Mouse (Mus musculus) induced T-regulatory cell, adult 2 months (primary cell): ENCODE results near the gene Casc4.

Source experiments
- DNase-seq: peaks from one replicate; pipeline ENCODE4 v3.0.0-alpha.2; 2012; ENCODE audit warnings: low read depth

Casc4 gene

DNA sequence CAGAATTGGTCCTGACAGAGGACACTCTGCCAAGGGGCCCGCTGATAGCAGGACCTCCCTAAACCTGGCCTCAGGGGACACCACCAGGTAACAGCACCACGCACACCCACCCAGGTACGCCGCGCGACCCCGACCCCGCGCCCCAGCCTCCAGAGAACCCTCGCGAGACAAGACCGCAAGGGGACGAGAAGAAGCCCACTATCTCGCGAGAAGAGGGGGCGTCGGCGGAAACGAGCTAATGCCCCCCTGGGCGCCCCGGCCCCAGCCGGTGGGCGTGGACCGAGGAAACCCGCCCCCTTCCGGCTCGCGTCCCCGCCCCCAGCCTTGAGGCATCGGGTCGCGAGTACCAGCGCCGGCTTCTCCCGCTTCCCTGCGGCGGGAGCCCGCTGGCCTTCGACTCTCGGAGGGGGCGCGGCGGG is at the start of gene Casc4:
TSS of gene Casc4 (plus strand) at position 339 of the 419 bp plus-strand sequence.
- peak; percentile 91 for DNase-seq

DNA sequence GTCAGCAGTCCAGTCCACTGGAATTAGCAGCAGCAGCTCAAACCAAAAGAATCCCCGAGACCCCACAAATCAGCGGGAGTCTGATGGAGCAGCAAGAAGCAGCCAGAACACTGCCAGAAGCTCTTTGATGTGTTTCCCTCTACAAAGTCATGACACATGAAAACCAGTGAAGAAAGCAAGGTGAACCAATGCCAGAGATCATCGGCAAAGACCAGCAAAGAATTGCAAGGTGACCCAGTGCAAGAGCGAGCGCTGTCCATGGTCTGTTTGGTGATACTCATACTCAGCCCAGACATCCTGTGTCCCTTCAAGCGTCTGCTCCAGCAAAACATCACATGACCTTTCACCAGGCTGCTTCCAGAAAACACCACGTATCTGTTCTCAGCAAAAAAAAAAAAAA is 45.0 kb upstream of the Casc4 start:
- no peak for DNase-seq

DNA sequence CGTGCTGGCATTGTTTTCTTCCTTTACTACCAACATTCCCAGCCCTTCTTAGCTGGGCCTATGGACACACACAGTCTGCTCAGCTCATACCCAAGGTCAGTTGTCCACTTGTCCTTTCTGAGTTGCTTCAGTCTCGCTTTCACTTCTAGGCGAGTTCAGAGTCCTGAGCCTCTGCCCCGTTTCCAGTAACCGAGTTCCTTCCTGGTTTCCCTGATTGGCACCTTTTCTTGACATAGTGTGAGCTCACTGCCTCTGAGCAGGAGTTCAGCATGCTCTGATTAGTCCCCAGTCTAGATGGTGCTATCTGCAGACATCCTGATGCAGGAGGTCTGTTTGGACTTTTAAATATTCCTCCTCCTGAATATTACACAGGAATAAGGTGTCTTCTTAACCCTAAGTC is 42.1 kb upstream of the Casc4 start:
- no peak for DNase-seq

DNA sequence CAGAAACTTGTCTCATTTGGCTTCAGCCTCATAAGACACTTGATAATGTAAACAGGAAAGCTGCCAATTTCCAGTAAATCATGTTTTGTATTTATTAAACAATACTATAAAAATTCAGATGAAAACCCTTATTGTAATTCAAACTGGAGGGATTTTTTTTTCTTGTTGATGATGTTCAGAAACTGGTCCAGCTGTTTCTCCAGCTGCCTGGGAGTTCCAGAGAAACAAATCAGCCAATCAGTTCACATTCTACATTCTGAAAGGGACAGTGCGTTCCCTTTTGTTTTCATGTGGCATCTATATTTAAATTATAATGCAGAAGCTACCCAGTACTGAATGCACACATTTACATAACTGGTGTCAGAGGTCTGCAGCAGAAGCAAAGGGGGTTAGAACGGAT is 40.6 kb upstream of the Casc4 start:
- no peak for DNase-seq

DNA sequence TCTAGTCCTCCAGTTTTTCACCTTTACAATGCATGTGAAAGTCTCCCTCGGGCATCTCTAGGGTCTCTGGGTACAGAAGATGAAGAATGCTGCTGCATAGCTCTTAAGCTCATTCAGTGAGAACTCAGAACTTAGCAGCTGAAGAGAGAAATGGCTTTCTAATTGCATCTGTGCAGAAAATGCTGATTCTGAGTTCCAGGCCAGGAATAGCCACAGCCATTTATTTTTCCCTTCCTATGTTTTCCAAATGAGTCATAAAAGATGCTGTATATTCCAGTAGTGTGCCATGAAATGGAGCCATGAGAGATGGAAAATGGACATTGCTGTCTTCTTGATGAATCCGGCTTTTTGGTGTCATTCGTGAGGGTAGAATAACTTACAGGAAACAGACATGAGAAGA is 38.4 kb upstream of the Casc4 start:
- DNase-seq, result no peak

DNA sequence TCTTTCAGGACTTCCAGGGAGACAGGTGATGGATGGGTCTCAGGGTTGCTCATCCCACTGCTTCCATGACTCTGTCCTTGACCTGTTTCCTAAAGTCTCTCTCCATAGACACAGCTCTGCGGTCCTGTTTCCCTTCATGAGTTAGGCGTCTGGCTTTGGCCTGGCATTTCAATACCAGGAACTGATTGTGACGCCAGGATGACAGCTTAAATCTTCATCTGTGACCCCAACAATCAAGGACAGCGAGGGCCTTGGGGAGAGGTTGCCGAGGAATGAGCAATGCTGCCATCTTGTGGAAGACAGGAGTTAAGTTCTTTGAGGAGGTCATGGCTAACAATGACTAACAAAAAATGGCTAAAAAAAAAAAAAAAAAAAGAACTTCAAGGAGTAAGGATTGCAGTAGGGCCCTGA is 34.3 kb upstream of the Casc4 start:
- peak; percentile 69 for DNase-seq

DNA sequence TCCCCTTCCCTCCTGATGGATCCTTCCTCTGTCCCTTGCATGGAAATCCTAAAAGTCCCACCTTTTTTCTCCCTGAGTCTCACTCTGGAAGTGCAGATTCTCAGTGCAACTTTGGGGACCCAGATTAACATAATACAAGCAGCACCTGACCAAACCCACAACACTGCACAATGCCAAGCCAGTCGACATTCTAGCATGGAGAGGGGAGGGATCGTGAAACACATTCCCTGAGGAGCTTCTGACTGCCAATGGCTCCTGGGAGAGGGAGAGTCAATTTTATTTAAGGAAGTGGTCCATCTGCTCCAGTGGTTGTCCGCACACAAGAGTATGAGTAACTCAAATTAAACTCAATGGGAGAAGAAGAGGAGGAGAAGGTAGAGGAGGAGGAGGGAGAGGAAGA is 31.8 kb upstream of the Casc4 start:
- DNase-seq, result no peak

DNA sequence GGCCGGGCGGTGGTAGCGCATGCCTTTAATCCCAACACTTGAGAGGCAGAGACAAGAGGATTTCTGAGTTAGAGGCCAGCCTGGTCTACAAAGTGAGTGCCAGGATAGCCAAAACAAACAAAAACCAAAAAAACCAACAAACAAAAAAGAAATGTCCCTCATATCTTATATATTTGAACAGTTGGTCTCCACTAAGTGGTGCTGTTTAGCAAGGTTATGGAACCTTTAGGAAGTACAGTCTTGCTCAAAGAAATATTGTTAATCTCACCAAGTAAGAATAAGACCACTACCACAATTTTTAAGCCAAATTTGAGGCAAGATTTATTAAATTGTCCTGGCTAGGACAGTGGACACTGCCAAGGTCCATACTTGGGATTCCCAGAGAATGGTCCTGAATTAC is 25.3 kb upstream of the Casc4 start:
- peak; percentile 9 for DNase-seq

DNA sequence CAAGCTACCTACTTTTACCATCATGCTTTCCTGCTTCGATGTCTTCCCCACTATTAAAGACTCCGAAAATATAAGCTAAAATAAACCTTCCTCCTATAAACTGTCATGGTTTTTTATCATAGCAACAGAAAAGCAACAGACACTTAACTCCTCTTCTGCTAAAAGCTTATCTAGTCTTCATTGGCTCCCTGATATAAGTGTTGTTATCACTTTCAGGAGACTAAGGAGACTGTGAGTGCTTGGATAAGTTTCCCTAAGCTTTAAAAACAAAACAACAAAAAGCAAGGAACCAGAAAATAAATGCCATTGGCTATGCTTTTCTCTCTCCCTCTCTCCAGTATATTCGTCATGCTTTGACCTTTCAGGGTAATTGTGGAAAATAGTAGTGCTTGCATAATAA is 24.5 kb upstream of the Casc4 start:
- DNase-seq, result no peak

DNA sequence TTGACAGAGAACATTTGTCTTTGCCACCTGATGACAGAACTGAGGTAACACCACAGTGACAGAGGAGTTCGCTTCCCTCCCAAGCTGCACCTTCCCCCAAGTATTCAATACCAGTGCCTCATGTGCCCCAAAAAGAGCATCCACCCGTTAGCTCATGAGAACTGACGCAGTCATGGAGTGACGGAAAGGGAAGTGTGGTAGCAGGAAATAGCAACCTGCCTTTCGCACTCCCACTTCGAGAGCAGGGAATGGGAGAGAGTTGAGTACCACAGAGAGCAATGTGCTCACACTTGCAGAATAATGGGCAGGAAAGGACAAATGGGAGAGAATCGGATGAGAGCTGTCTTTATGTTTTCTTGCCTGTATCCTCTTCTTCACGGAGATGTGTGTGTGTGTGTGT is 20.7 kb upstream of the Casc4 start:
- no peak for DNase-seq

DNA sequence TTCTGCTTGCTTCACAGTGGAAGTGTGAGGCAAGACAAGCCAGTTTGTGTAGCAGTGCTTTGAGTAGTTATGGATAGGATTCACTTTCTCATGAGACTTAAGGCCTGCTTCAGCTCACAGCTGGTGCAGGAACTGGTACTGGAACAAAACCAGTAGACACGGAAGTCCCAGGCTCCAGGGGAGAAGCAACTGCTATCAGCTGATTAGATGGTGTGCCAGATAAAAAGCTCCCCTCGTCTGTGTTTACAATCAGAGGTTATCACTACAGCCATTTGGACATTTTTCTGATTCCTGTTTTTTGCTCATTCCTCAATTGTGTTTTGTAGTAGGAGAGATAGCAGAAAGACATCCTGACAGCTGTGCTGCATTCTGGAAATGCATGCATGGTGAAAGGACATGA is 14.7 kb upstream of the Casc4 start:
- DNase-seq, result no peak

DNA sequence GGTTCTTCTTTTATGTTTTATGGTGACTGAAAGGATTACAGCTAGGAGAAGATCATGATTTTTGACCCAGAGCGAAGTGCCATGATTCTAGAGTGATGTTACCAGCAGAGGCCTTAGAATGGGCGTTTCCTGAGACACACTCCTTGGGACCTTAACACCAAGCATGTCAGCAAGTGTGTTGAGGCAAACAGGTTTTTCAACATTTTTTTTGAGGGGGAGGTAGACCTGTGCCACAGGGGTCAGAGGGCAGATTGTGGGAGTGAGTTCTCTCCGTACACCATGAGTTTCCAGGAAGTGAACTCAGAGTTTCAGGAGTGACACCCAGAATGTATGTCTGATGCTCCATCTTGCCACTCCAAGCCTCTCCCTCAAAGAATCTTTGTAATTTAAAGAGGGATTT is 12.8 kb upstream of the Casc4 start:
- no peak for DNase-seq

DNA sequence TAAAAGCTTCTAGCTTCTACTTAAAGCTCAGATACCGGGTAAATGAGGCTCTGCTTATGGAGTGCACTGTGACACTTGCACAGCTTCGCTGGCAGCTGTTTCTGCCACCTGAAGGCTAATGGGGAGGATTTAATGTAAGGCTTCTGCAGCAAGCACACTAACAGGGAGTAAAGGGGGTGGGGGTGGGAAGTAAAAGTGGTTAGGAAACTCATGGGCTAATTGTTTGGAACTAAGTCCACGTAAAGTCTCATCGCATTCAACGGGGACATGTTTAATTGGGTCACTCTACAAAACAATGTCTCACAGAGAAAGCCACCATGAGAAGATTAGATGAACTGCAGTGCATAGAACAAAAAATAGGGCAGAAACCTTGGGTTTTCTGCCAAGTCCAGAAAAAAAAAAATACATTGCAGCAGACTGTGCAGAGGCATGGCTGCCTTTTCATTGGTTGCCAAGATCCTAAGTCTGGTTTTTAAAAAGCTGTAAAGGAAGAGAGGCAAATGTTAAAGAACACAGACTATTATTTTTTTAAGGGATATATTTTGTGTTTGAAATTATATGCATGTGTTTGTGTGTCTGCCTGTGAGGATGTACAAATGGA is 7.3 kb upstream of the Casc4 start:
- DNase-seq, result no peak

DNA sequence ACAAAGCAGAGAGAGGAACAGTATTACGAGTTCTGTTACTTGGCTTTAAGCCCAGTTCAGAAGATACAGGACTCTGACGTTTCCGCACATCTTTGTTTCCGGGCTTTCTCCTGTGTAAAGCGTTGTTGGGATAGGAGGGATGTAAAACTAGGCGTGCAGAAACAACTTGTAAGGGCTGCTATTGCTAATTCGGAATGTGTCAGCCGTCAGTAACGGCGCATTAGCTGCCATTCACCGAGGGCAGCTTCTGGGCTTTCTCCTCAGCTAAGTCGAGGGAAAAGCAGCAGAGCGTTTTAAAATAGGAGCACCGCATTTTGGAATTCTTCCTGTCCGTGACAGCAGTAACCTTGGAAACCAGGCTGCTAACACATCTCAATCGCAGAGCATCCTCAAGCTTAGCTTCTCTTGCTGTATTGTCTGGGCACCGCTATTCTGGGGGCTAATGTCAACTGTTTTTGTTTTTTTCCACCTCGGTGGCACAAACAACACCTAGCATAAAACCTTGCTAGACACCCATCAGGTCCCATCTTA is 634 bp upstream of the Casc4 start:
- peak; percentile 66 for DNase-seq

DNA sequence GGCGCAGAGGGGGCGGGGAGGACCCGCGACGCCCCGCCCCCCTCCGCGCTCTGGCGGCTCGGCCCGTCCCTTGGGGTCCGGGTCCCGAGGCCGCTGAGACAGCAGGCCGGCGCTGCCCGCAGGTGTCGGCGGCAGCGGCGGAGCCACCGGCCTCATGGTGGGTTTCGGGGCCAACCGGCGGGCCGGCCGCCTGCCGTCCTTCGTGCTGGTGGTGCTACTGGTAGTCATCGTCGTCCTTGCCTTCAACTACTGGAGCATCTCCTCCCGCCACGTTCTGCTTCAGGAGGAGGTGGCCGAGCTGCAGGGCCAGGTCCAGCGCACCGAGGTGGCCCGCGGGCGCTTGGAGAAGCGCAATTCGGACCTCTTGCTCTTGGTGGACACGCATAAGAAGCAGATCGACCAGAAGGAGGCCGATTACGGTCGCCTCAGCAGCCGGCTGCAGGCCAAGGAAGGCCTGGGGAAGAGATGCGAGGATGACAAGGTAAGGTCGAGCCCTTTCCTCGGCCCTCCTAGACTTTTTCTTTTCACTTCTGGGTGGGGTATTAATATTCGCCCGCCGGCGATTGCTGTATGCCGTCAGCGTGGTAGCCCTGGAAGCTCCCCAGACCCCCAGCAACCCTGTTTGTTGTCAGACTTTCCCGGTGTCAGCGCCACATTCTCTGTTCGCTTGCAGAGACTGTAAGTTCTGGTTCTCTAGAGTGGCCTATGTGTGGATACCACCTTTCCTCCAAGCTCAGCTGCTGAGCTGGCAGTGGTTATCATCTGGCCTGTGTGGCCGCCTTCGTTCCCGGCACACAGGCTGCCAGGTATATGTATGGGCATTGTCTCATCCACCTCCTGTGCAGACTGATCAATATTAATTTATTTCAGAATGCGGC is 520 bp downstream of the Casc4 start:
- peak; percentile 37 for DNase-seq

DNA sequence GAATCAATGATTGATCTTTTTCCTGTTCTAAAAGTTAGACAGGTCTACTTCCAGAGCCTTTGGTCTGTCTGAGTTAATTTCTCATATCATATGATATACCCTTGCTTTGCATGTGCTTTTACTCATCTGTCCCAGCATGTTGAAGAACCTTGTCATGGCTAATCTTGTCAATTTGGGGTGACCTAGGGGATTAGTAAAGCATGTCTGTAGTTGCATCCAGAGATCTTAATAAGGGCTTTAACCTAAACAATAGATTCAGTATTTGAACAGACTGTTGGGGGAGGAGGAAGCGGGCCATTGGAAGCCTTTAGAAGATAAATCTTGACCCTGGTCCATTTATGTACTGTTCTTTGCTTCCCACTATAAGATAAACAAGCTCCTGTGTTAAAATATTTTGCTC is 12.7 kb downstream of the Casc4 start:
- DNase-seq, result no peak

DNA sequence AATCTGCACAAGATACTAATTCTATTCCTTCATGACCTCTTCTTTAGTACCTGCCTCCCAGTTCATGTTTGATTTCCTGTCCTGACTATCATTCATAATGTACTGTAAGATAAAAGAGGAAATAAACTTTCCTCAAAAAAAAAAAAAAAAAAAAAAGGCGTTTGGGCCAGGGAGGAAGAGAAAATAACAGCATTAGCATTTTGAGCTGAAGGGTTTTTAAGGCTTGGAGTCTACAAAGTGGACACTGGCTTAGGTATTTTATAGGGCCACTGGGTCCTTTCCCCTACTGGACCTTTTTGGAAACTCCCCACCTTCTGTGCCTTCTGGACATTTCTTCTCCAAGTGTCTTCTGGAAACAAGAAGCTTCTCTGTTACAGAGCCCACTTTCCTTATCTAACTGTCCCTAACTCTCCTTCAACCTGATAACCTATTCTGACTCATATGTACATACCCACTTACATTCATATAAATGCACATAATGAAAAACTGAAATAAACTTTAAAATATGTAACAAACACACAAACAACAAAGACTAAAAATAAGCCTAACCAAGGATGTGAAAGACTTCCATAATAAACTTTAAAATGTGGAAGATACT is 18.8 kb downstream of the Casc4 start:
- no peak for DNase-seq

DNA sequence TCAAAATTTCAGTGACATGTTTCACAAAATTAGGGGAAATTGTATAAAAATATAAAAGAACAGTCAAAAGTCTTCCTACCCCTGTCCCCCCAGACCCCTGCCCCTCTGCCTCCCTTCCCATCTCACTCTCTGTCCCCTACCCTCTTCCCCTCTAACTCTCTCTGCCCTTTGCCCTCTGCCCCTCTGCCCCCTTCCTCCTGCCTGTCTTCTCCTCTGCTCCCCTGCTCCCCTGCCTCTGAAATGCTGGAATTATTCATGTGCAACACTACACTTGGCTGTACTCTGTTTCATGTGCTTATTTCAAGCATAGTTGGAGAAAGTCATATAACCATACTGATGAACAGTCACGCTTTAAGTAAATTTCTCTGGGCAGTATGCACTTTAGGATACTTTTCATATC is 19.6 kb downstream of the Casc4 start:
- DNase-seq, result no peak

DNA sequence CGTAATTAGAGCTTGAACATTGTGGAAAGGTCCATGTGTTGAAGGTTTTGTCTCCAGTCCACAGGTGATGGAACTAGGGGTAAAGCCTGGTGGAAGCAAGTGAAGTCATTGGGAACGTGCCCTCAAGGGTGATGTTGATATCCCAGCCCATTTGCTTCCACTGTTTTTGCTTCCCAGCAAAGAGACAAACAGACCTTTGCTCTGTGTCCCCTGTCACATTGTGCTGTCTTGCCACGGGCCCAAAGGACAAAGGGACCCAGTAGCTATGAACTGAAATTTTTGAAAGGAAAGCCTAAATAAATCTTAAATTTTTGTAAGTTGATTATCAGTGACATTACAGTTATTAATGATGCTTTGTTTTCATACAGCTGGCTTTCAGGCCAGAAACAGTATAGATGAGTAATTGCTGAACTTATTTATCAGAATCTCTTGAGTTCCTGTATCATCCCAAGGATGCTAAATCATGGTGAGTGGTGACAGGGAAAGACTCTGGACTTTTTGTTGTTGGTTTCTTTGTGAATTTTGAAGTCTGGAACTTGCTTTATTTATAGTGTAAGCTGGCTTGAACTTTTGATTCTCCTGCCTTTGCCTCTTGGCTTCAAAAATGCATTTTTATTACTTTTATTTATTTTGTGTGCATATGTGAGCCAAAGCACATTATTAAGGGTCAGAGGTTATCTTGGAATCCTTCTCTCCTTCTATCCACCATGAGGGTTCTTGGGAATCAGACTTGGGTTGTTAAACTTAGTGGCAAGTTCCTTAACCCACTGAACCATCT is 22.1 kb downstream of the Casc4 start:
- no peak for DNase-seq

DNA sequence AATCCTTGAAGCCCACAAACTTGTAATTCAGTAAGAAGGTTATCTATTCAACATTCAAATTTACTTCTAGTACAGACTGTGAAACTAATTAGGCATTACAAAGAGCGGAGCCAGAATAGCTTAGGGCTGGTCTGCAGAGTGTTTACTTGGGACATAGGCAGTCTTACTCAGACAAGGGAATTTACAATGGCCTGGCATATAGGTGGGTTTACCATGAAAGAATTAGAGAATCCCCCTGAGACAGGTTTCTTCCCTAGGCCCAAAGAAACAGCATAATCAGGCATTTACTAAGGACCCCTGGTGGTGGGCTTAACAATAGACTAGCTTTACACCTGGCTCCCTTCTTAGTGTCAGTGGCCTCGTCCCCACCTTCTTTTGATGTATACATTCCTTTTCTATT is 28.5 kb downstream of the Casc4 start:
- DNase-seq, result no peak

DNA sequence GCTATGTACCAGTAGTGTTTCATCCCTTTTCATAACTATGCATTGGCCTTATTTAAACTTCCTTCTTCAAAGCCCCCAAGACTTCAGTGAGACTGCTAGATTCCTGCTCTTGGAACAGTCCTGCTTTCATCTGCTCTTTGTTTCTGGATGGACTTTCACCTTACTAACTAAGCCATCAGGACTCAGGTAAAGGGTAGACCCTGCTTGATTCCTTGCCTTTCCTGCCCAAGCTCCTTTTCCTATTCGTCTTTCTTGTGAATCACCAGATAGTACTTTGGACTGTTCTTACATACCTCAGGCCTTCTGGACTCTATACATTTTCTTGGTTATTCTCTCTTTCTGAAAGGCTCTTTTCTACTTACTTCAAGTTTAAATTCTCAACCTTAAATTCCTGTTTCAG is 30.1 kb downstream of the Casc4 start:
- DNase-seq, result no peak

DNA sequence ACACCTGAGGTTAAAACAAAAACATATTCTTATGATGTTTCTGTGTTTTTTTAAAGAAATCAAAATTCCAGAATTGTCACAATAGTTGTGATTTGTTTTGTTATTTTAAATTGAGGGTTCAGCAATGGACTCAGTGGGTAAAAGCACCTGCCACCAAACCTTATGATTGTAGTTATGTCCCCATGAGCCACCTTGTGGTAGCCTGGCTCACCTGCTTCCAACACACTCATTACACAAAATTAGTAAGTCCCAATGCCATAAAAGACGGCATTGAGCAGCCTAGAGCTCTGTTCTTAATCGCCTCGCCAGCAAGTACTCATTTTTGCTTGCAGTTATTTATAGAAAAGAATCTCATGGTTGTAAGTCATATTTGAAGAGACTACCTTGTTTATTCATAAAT is 43.2 kb downstream of the Casc4 start:
- peak; percentile 9 for DNase-seq
